Mouse (Mus musculus) E14TG2a.4 (cell line): Measurements from ENCODE around the gene Sh3bgrl2.

ENCODE experiments used
- CTCF ChIP-seq: conservative IDR thresholded peaks from 2 replicates; pipeline ENCODE4 v1.5.1; 2014; ENCODE audit warnings: low read length
- NANOG ChIP-seq: IDR thresholded peaks from 2 replicates; pipeline ENCODE4 v1.6.1; 2014; ENCODE audit warnings: borderline replicate concordance, low read length, mixed read lengths
- POU5F1 ChIP-seq: IDR thresholded peaks from 2 replicates; pipeline ENCODE4 v1.6.1; 2014; ENCODE audit warnings: low read length, borderline replicate concordance

DNA sequence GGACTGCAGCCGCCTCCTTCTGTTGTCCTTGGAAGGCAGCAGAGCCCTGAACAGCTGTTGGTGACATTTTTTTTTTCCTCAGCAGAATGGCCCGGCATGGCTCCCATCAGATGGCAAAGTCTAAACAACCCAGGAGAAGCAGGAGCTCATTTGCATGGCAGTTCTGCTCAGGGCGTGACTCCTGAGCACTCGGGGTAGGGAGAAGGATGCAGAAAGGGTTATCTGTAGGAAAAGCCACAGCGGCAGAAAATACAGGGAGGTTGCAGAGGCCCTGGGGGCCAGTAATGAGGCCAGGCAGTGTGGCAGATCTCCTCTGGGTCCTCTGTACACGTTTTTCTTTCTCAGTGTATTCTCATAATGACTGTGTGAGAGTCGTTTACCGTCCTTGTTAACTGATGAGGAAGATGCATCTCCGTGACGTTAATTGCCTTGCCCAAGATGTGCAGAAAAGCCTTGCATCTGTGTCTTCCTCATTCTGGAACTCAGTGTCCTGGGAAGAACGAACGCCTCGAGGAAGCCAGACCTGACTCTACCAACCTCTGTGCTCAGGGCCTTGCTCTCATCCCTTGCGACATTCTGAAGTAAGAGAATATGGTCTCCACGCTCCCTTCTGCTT, 10.1 kb upstream of the Sh3bgrl2 start:
- TF ChIP-seq NANOG (no peak), CTCF (no peak), POU5F1 (no peak)
